Mouse (Mus musculus) kidney, postnatal 0 days (tissue): Measurements from ENCODE around the gene Ascl1. TPM values are rescaled to one million over a fixed set of nuclear protein-coding genes. Genes with fewer than 3 reads are reported as not detected.
A peak's percentile ranks its signal among the peaks of the same experiment; 100 is the strongest.

Experiments
- ATAC-seq: fragments of 200-750 bp; cut with Nextera tagmentation; replicated peaks from 2 replicates; pipeline ENCODE4 v1.8.0; 2017; ENCODE audit warnings: low read depth, moderate number of reproducible peaks, moderate TSS enrichment, moderate library complexity; ENCODE audit not compliant: low FRiP score
- DNase-seq: peaks from one replicate; pipeline ENCODE4 v3.0.0-alpha.2; 2016; ENCODE audit warnings: low spot score
- H3K27ac ChIP-seq: fragments of 300-500 bp; sonication (generic); 2 replicates; pipeline ENCODE4 v1.5.1; 2014; ENCODE audit warnings: mild to moderate bottlenecking
- H3K27me3 ChIP-seq: fragments of 300-500 bp; sonication (generic); 2 replicates; pipeline ENCODE4 v1.6.1; 2014; ENCODE audit warnings: low read length, mixed read lengths; ENCODE audit not compliant: insufficient read depth
- H3K36me3 ChIP-seq: fragments of 300-500 bp; sonication (generic); 2 replicates; pipeline ENCODE4 v1.6.1; 2014; ENCODE audit warnings: low read length, mixed read lengths; ENCODE audit not compliant: insufficient read depth
- H3K4me1 ChIP-seq: fragments of 300-500 bp; sonication (generic); replicated peaks from 2 replicates; pipeline ENCODE4 v1.6.1; 2014; ENCODE audit warnings: antibody characterized with exemption, low read length, mixed read lengths; ENCODE audit not compliant: insufficient read depth
- H3K4me2 ChIP-seq: fragments of 300-500 bp; sonication (generic); 2 replicates; pipeline ENCODE4 v1.6.1; 2014; ENCODE audit warnings: mild to moderate bottlenecking, low read length, moderate library complexity, mixed read lengths
- H3K4me3 ChIP-seq: fragments of 300-500 bp; sonication (generic); replicated peaks from 2 replicates; pipeline ENCODE4 v1.5.1; 2014; ENCODE audit warnings: low read depth, low read length
- H3K9ac ChIP-seq: fragments of 300-500 bp; sonication (generic); 2 replicates; pipeline ENCODE4 v1.6.1; 2014; ENCODE audit warnings: low read depth, low read length
- H3K9me3 ChIP-seq: fragments of 300-500 bp; sonication (generic); replicated peaks from 2 replicates; pipeline ENCODE4 v1.6.1; 2016; ENCODE audit warnings: low read length, inconsistent platforms, mixed read lengths
- CTCF ChIP-seq: IDR thresholded peaks from 2 replicates; pipeline ENCODE4 v1.5.1; 2016; ENCODE audit warnings: antibody characterized with exemption, low read depth, mild to moderate bottlenecking, moderate library complexity
- WGBS: fragments of 180-500 bp; shearing (Covaris S2); extraction: QIAGEN DNeasy Blood & Tissue Kit; methylation state at CpG from one replicate; pipeline ENCODE4 v1.1.7; 2014; 5-methylcytosine and 5-hydroxymethylcytosine counted together
- polyA plus RNA-seq: library from polyadenylated mRNA; unstranded; fragments of >200 nt; fragmentation: Nextera tagmentation; extraction: Ambion mirVana; gene quantifications from 2 replicates; pipeline ENCODE4 v1.2.1, GENCODE M21; 2015

Gene Ascl1
- polyA plus RNA-seq, 1 experiment from 2014 or later, result 0.30 TPM

GRCm38 (mm10) chr10:87488429-87489145, 4.9 kb downstream of the Ascl1 start:
- no peak overlapping the region for H3K9ac ChIP-seq
- peak; percentile 58 for DNase-seq
- peaks cover 89% of the 10 kb centered on the region for H3K27me3 ChIP-seq
- H3K27ac ChIP-seq, result no peak overlapping the region
- TF ChIP-seq CTCF, result no peak
- H3K9me3 ChIP-seq, result no peaks in the 10 kb centered on the region
- H3K4me1 ChIP-seq, result 0 out of 2 replicates have a peak, but pooled peaks cover 3% of the 10 kb centered on the region
- no peaks in the 10 kb centered on the region for H3K36me3 ChIP-seq
- WGBS, result under 1% methylated on average over 16 of the region's 16 CpGs
- peak overlapping the region; percentile 34; the same call in 1 of the 2 replicates for H3K4me2 ChIP-seq
- peak; percentile 58; the same call in 1 of the 2 replicates for ATAC-seq
- H3K4me3 ChIP-seq, result no peak overlapping the region

GRCm38 (mm10) chr10:87485721-87486620, 7.5 kb downstream of the Ascl1 start:
- TF ChIP-seq CTCF, result no peak
- 0 out of 2 replicates have a peak, but pooled peaks cover 3% of the 10 kb centered on the region for H3K4me1 ChIP-seq
- H3K9me3 ChIP-seq, result no peaks in the 10 kb centered on the region
- H3K4me3 ChIP-seq, result no peak overlapping the region
- H3K36me3 ChIP-seq, result no peaks in the 10 kb centered on the region
- ATAC-seq, result peak; percentile 80
- H3K27me3 ChIP-seq, result peaks cover 79% of the 10 kb centered on the region
- H3K27ac ChIP-seq, result no peak overlapping the region
- H3K4me2 ChIP-seq, result peak overlapping the region; percentile 30
- DNase-seq, result peak; percentile 25
- no peak overlapping the region for H3K9ac ChIP-seq
- under 1% methylated on average over 33 of the region's 33 CpGs for WGBS

GRCm38 (mm10) chr10:87484831-87485720, 8.4 kb downstream of the Ascl1 start:
- Histone ChIP-seq H3K9me3 (no peaks in the 10 kb centered on the region), H3K4me3 (no peak overlapping the region), H3K9ac (no peak overlapping the region), H3K36me3 (no peaks in the 10 kb centered on the region), H3K4me2 (no peak overlapping the region), H3K27ac (no peak overlapping the region), H3K4me1 (0 out of 2 replicates have a peak, but pooled peaks cover 3% of the 10 kb centered on the region), H3K27me3 (peaks cover 70% of the 10 kb centered on the region)
- no peak for TF ChIP-seq CTCF
- WGBS, result 4% methylated on average over 17 of the region's 17 CpGs
- DNase-seq, result no peak
- no peak for ATAC-seq

- Histone ChIP-seq H3K27ac (no peak overlapping the region), H3K36me3 (no peaks in the 10 kb centered on the region)
- no peak for TF ChIP-seq CTCF
Observed at GRCm38 (mm10) chr10:87477895-87478294, 15.6 kb downstream of the Ascl1 start.

GRCm38 (mm10) chr10:87474971-87475370, 18.5 kb downstream of the Ascl1 start:
- ATAC-seq, result no peak
- Histone ChIP-seq H3K36me3 (no peaks in the 10 kb centered on the region), H3K4me2 (no peak overlapping the region), H3K9me3 (no peaks in the 10 kb centered on the region), H3K27me3 (no peaks in the 10 kb centered on the region), H3K27ac (no peak overlapping the region), H3K9ac (no peak overlapping the region), H3K4me1 (no peaks in the 10 kb centered on the region), H3K4me3 (no peak overlapping the region)
- no peak for TF ChIP-seq CTCF
- DNase-seq, result no peak
- 87% methylated on average over 2 of the region's 2 CpGs for WGBS

More at GRCm38 (mm10) chr10:87477895-87478294, 15.6 kb downstream of the Ascl1 start:
- Histone ChIP-seq H3K4me3 (no peak overlapping the region), H3K9me3 (no peaks in the 10 kb centered on the region), H3K4me1 (no peaks in the 10 kb centered on the region), H3K4me2 (no peak overlapping the region), H3K9ac (no peak overlapping the region), H3K27me3 (peaks cover 16% of the 10 kb centered on the region)
- ATAC-seq, result no peak
- WGBS, result 74% methylated on average over 5 of the region's 5 CpGs
- no peak for DNase-seq
